Mouse (Mus musculus): Measurements from ENCODE around the gene Hspb9. TPM values are rescaled to one million over a fixed set of nuclear protein-coding genes. Genes with fewer than 3 reads are reported as not detected.
A peak's percentile ranks its signal among the peaks of the same experiment; 100 is the strongest.

The Hspb9 gene
- not detected for total RNA-seq (2021)
- long read RNA-seq, experiment 1: 0 reads
- long read RNA-seq, experiment 2: 0 reads

DNA sequence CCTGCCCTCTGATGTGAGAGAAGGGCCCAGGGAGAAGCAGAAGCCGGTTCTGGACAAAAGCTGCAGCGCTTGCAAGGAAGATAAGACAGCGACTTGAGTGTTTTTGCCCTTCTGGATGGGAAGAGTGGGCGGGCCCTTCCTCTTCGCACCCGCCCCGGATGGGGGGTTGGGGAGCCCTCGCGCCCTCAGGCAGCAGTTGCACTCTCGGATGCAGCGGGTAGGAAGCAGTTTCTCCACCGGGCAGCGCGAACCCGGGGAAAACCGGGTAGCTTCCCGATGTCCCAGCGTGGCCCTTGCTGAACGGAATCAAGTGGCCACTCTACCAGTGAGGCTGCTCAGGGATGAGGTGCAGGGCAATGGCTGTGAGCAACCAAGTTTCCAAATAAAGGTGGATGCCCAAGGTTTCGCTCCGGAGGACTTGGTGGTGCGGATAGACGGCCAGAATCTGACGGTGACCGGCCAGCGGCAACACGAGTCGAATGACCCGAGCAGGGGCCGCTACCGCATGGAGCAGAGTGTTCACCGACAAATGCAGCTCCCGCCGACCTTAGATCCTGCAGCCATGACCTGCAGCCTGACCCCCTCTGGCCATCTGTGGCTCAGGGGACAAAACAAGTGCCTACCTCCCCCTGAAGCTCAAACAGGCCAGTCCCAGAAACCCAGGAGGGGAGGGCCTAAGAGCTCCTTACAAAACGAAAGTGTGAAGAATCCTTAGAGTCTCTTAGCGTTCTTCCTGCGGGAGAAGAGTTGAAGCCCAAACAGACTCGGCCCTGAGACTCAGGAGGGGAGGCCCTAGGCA, at the start of gene Hspb9:
Hspb9 (plus strand) TSS at position 116 of the 799 bp plus-strand sequence.
- peak; percentile 87 to 91 for DNase-seq

DNA sequence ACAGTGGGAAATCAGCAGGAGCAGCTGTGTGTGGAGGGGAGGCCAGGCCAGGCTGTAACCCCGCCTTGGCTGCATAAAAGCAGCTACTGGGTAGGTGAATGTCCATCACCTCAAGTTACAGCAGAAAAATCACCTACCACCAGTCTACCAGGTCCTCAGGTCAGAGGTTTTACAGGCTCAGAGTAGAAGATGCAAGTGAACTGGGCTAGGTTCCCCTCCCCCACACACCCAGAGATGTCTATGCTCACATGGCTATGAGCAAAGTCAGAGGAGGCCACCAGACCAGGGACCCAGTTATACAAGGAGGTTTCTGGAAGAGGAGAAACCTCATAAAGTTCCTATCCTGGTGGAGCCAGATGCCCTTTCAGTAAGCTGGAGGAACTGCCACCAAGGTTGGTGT, 42.6 kb upstream of the Hspb9 start:
- no peak for DNase-seq

DNA sequence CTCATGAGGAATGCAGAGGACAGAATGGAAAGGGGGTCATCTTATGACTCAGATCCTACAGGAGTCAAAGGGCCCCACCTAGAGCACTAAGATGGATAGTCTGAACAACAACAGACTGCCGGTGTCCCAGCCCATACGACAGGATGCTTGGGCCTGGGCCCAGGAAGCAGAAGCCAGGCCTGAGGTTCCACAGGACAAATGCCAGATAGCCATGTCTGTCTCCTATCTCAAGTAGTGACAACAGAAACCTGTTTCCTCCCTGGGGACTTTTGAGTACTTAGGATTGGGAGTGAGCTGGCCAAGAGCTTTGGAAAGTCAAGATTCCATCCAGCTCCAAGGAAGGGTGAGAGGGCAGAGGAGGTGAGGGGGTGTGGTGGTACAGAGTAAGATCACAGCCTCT, 41.7 kb upstream of the Hspb9 start:
- peak; percentile 47 to 67 for DNase-seq

DNA sequence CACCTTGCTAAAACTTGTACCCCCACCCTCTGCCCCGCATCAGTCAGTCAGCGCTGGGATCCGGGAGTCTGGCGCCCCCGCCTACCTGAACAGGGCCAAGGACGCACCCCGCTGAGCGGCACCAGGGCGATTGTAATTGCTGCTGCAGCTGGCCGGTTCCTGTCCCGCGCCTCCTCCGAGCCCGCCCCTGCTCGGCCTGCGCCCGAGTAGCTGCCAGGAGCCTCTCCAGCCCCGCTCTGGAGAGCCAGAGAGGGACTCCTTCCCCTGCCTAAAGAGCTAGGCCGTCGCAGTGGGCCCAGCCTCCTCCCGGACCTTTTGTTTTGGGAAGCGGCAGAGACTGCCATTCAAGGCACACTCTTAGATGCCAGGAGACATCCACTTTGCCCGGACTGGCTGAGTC, 40.5 kb upstream of the Hspb9 start:
- peak; percentile 67 to 75 for DNase-seq

DNA sequence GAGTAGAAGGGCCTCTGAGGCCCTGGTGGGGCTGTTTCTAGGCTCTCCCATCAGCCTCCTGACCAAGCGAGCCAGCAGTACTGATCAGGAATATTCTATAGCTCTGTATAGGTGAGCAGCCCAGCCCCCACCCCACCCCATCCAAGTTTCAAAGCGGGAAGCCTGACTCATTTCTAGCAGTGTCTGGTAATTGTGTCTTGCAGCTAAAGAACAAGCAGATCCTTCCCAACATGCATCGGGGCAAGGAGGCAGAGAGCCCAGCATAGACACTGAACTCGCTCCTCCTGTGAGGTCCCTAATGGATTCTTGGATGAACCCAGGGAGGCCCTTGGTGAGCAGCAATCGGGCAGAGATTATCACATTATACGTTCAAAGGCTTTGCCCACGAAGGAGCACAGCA, 35.8 kb upstream of the Hspb9 start:
- DNase-seq: no peak

DNA sequence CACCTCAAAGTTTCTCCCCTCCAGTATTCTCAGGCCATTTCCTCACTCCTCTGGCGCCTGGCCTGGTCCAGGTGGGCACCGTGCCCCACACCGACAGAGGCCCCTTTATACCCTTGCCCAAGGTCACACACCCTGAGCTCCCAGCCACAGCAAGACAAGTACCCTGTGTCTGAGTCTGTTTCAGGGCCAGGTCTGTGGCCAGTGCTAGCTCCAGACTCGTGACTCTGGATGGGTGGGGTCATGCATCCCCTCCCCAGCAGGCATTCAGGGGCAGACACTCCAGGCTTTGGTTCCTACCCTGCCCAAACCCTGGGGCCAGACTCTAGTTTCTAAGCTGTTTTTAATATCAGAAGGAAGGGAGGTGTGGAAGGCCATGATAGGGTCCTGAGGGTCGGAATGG, 31.8 kb upstream of the Hspb9 start:
- DNase-seq: no peak

DNA sequence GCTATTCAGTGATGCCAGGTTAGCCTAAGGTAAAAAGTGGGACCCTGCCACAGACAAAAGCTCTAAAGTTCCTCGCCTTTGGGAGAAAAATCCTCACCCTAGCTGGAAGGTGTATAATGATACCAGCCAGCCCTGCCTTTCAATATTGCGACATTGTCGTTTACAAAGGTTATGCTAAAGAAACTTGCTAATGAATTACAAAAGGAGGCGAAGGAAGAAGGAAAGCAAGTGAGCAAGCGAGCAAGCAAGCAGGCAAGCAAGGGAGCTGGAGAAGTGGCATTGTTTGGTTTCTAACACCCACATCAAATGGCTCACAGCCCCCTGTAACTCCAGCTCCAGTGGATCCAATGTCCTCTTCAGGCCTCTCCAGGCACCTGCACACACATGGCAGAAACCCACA, 31.1 kb upstream of the Hspb9 start:
- DNase-seq: no peak

DNA sequence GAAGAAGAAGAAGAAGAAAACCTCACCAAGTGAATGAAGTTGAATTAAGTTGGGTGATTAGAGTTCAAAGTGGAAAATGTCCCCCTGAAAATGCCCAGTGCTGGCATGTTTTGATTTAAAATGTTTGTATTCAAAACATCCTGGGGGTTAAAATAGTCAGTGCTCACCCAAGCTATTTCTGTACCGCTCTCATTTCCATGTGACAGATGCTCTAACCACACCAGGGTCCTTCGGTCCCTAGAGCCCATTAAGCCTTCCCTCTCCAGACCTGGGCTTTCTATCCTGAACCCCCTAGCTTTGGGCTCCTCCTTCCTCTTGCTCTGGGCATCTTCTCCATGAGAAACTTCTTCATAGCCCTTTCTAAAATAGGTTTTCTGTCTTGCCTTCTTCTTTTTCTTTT, 29.6 kb upstream of the Hspb9 start:
- DNase-seq: no peak

DNA sequence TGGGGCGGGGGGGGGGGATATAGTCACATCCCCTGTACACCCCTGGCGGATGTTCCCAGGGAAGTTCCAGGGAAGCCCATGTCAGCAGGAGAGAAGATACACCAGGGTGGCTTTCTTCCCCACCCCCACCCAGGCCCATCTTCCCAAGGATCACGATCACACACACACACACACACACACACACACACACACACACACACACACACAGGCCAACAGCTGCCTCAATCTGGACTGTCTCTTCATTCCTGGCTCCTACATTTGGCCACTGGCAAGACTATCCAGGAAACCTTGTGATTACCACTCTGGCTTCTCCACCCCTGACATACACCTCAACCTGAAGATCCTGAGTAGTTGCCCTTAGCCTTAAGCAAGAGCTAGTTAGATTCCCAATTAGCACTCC, 28.3 kb upstream of the Hspb9 start:
- DNase-seq: no peak

DNA sequence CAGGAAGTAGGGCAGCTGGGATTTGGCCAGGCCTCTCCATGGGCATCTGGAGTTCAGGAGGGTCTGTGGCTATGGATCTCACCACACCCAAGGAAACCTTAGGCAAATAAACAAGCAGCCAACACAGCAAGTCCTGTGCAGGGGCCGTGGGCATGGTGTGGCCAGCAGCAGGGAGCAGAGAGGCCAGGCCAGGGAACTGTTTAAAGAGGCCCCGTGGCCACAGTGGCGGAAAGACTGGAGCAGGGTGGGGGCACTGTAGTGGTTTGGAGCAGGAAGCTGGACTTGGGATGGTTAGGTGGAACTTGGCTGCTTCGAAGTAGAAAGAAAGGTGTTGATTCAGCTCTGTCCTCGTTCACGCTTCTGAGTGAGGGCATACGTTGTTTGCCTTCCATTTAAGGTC, 26.4 kb upstream of the Hspb9 start:
- no peak for DNase-seq

DNA sequence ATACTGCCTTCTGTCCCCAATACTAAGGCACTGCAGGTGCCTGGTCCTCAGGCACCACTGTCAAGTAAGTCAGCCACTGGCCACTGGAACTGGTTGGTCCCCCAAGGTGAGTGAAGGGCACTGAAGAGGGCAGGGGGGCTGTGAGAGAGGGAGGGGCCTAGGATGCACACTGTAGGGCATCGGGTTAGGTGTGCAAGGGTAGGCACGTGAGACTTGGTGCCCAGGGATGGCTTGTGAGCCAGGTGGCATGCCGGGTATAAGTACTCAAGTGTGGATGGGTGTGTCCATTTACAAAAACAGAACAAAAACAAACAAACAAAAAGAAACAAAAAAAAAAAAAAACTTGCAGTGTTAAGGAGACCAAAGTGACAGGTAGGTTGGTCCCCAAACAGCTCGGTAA, 25.2 kb upstream of the Hspb9 start:
- DNase-seq: no peak

DNA sequence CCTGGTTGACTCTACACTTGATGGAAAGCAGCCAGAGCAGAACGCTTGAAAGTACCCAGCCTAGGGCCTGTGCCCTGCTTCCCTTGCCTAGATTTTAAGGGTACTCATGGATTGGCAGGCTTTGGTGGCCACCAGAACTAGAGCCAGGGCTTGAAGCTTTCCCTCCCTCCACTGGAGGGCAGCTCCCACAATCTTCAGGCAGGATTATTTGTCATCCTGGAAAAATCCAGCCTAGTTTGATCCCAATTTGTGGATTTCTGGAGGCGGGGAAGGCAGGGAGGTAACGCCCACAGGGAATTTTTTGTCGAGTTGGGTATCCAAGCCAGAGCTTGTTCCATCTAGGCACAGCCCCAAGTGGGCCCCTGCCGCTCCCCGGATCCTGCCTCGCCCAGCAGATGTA, 23.3 kb upstream of the Hspb9 start:
- DNase-seq: no peak

DNA sequence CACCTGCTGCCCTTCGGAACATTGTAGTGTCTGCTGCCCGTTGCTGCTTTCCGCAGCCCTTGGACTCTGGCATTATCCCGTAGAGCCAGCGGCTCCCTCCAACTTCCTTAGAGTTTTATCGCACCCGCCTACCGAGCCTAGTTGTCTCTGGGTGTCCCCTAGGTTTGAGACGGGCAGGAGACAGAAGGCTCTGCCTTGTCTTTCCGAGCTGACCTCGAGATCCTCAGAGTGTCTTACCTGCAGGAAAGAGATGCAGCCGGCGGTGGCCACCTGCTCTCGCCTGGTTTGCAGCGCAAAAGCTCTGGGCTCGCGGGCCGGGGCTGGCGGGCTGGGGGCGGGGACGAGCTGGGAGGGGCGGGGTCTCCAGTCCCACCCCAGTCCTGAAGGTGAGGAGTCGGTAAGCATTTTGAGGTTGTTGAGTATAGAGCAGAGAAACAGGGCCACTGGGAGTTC, 21.5 kb upstream of the Hspb9 start, which contains the start of gene Zfp385c:
Zfp385c (minus strand) TSS at position 292 of the 453 bp plus-strand sequence.
- no peak for DNase-seq

DNA sequence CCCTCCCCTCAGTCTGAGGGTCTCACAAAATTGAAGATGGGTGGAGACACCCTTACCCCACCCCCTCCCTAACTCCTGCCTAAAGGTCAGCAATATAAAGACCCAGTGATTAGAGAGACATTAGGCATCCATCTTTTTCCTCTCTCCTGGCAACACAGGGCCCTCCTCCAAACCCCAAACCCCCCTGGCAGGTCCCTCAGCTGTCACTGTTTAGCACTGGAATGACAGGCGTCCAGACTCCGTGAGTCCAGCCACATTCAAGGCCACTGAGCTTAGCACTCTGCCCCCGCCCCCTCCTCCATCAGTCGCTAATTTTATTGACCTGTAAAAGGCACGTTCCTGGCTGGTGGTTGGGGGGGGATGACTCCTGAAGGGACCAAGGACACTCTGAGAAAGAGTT, 20.5 kb upstream of the Hspb9 start:
- DNase-seq: no peak

DNA sequence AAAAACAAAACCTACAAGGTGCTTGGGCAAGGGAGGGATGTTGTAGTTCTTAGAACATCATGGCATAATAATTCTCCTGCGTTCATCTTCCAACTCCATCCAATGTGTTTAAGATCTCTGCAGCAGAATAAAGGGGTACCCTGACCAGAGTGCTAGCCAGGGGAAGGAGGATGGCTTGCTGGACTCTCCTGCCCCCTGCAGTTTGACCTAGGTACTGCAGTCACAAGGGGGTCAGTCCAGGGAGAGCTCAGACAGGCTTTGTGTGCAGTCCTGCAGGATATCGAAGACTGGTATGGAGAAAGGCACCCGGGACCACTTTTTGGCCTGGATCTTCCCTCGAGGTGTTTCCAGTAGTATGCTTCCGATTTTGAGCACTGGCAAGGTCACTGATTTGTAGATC, 18.7 kb upstream of the Hspb9 start:
- peak; percentile 69 to 90 for DNase-seq

DNA sequence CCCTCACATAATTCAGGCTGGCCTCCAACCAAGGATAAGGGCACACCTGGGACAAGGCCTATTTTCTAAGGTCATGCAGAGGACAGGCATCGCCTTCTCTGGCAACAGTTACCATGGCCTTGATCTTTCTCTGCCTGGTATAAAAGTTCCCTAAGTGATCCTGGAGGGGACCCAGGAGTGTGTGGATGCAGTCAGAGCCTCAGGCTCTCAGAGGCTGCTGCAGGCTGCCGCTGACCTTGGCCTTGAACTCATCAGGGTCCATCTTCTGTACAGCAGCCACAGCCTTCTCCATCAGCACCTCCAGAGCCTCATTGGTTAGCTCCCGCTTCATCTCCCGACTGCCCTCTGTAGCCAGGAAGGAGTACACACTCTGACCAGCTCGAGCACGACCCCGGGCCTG, 15.7 kb upstream of the Hspb9 start:
- no peak for DNase-seq

DNA sequence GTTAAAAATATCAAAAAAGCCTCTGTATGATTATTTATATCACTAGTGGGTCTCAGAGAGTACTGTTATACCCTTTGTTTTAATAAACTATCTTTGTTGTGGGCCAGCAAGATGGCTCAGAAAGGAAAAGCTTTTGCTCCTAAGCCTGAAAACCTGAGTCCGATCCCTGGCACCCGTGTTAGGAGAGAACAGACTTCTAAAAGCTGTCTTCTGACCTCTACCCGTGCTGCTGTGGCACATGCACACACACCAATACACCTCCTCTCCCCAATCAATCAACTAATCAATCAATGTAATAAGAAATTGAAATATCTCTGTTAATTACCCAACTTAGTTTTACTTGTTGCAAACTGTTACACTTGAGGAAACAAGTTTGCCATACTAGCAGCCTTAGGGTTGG, 12.9 kb upstream of the Hspb9 start:
- DNase-seq: no peak

DNA sequence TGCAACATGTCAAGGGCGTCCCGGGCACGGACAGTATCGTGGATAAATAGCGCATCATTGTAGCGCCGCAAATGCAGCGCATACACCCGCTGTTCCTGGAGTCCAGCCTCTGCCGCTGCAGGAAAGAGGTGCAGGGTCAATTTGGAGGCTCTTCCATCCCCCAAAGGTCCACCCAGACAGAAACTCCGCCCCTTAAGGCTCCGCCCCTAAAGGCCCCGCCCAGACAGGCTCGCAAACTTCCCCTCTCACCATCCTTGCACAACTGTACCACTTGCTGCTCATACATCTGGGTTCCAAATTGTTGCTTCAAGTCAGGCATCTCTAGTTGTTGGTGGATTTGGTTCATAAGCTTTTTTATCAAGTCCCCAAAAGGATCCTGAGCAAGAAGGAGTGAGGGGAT, 12.3 kb upstream of the Hspb9 start:
- peak; percentile 75 to 83 for DNase-seq

DNA sequence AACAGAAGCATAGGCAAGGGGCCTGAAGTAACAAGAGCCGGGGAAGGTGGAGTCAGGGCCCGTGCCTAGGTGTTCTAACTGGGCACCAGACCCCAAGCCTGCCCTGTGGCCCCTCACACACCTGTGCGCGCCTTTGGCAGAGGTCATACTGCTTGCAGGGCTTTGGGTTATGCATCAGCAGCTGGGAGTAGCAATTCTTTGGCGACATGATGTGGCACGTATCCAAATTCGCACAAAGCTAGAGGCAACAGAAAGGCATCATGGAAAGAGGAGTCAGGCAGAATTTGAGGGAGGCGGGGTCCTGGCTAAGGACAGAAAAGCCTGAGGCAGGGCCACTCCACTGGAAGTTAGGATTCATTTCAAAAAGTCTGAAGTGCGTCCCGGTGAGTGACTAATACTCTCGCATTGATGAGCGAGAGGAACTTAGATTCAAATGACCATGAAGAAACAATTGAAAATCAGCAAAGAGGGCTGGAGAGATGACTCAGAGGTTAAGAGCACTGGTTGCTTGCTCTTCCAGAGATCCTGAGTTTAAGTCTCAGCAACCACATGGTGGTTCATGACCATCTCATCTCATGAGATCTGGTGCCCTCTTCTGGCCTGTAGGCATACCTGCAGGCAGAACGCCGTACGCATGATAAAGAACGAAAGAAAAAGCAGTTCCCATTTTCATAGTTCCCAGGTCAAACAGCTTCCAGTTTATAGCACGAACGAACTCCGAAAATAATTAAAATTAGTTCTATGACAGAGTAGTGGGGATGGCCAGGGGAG, 11.4 kb upstream of the Hspb9 start:
- DNase-seq: peak; percentile 81 to 85

DNA sequence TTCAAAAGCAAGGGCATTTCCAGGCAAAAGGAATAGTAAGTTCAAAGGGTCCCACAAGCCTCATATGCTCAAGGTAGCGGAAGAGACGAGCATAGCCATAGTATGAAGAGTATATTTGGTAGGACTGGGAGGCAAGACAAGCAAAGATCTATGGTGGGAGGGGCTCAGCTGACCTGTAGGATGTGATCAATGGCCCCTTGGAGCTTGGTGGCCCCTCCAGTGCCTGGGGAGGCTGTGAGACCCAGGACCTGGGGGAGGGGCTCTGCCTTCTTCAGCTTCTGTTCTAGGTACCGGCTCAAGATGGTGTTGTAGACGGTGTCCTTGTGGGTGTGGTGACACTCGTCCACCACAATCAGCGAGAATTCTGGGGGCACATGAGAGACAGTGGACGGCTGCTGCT, 10.7 kb upstream of the Hspb9 start:
- DNase-seq: no peak

DNA sequence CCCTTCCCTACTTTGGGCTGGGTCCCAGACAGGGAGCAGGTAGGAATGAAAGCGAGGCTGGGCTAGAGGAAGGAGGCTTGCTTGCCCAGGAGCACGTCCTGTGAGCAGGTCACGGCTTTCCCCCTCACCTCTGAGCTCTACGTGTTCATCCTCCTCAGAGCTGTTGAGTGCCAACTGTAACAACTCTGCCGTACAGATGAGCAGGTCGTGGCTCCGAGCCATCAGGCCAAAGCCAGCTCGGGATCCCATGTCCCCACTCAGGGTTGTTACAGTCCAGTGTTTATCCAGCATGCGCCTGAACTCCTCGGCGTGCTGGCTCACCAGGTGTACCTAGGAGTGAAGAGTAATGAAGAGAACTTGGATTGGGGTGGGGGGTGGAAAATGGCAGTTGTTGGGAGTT, 10.3 kb upstream of the Hspb9 start:
- DNase-seq: no peak

DNA sequence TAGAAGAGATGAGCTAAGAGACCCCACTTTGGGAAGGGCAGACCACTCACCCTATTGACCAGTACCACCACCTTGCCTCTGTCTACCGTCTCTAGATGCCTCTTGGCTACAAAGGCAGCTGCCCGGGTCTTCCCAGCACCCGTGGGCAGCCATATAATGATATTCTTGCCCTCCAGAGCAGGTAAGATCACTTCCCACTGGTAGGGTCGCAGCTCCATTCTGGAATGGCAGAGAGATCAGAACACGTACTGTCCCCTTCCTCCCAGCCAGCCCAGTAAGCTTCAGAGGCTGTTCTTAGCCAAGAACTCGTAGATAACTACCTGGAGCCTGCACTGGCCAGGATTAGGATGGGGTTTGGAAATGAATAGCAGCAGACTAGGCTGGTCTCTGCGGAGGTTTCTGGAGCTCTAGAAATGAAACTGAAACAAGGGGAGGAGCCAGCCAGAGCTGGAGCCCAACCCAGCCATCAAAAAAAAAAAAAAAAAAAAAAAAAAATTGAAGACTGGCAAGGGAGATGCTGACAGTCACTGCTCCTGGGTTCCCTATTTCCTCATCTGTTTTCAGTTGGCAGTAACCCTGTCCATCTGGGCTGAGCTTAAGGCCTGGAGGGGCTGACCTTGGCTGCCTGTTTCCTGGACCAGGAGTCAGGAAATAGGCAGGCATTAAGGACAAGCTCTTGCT, 9.7 kb upstream of the Hspb9 start, which contains the start of gene Dhx58:
Dhx58 (minus strand) TSS at position 421 of the 681 bp plus-strand sequence.
- peak; percentile 56 to 58 for DNase-seq

Measured in heart, adult 18-20 months (tissue).